Mouse (Mus musculus): ENCODE measurements around the gene Svopl. TPM values are rescaled to one million over a fixed set of nuclear protein-coding genes. Genes with fewer than 3 reads are reported as not detected.
A peak's percentile ranks its signal among the peaks of the same experiment; 100 is the strongest.

Gene Svopl
- total and polyA plus RNA-seq, 2 experiments from 2014 or later: 0.59 to 4.2 TPM

GRCm38 (mm10) chr6:38031924-38032540 lies 14.8 kb downstream of the Svopl start:
- Histone ChIP-seq H3K9me3 (replicated peaks; ENCODE audit: control insufficient read depth, low read length) (no peaks in the 10 kb centered on the region), H3K36me3 (replicated peaks; ENCODE audit: control insufficient read depth, insufficient read depth, low read length) (no peaks in the 10 kb centered on the region), H3K9ac (replicated peaks; ENCODE audit: low read depth, low read length) (no peak overlapping the region), H3K27ac (ENCODE audit: low read depth) (peak overlapping the region; percentile 19; the same call in 1 of the 2 replicates), H3K4me1 (ENCODE audit: control insufficient read depth, insufficient read depth) (peaks cover 10% of the 10 kb centered on the region; the same call in 1 of the 2 replicates), H3K27me3 (ENCODE audit: control insufficient read depth, insufficient read depth, low read length) (no peaks in the 10 kb centered on the region), H3K4me3 (ENCODE audit: low read depth, low read length) (no peak overlapping the region), H3K4me2 (ENCODE audit: low read depth, low read length) (no peak overlapping the region)
- no peak for DNase-seq (ENCODE audit: low spot score)
- ATAC-seq (ENCODE audit: insufficient read depth, low read depth): no peak
- TF ChIP-seq EP300 (IDR thresholded peaks at IDR 0.05; ENCODE audit: low read depth): no peak
- TF ChIP-seq CTCF (IDR thresholded peaks at IDR 0.05; ENCODE audit: low read depth): no peak
- WGBS: 46% methylated on average over 7 of the region's 7 CpGs

GRCm38 (mm10) chr6:38028205-38028604 lies 18.6 kb downstream of the Svopl start:
- Histone ChIP-seq H3K9ac (replicated peaks; ENCODE audit: low read depth, low read length) (no peak overlapping the region), H3K4me2 (ENCODE audit: low read depth, low read length) (no peak overlapping the region), H3K4me3 (ENCODE audit: low read depth, low read length) (no peak overlapping the region), H3K36me3 (replicated peaks; ENCODE audit: control insufficient read depth, insufficient read depth, low read length) (no peaks in the 10 kb centered on the region), H3K27ac (ENCODE audit: low read depth) (no peak overlapping the region), H3K9me3 (replicated peaks; ENCODE audit: control insufficient read depth, low read length) (no peaks in the 10 kb centered on the region), H3K27me3 (ENCODE audit: control insufficient read depth, insufficient read depth, low read length) (no peaks in the 10 kb centered on the region), H3K4me1 (ENCODE audit: control insufficient read depth, insufficient read depth) (peaks cover 10% of the 10 kb centered on the region; the same call in 1 of the 2 replicates)
- 50% methylated on average over 2 of the region's 2 CpGs for WGBS
- ATAC-seq (ENCODE audit: insufficient read depth, low read depth) (no peak), DNase-seq (ENCODE audit: low spot score) (no peak)
- no peak for TF ChIP-seq EP300 (IDR thresholded peaks at IDR 0.05; ENCODE audit: low read depth)
- no peak for TF ChIP-seq CTCF (IDR thresholded peaks at IDR 0.05; ENCODE audit: low read depth)

- no peak for ATAC-seq (ENCODE audit: insufficient read depth, low read depth)
- no peak for TF ChIP-seq EP300 (IDR thresholded peaks at IDR 0.05; ENCODE audit: low read depth)
- no peak for TF ChIP-seq CTCF (IDR thresholded peaks at IDR 0.05; ENCODE audit: low read depth)
- Histone ChIP-seq H3K4me1 (ENCODE audit: control insufficient read depth, insufficient read depth) (peaks cover 10% of the 10 kb centered on the region; the same call in 1 of the 2 replicates), H3K4me2 (ENCODE audit: low read depth, low read length) (no peak overlapping the region), H3K9me3 (replicated peaks; ENCODE audit: control insufficient read depth, low read length) (no peaks in the 10 kb centered on the region), H3K4me3 (ENCODE audit: low read depth, low read length) (no peak overlapping the region), H3K9ac (replicated peaks; ENCODE audit: low read depth, low read length) (no peak overlapping the region), H3K36me3 (replicated peaks; ENCODE audit: control insufficient read depth, insufficient read depth, low read length) (no peaks in the 10 kb centered on the region), H3K27ac (ENCODE audit: low read depth) (no peak overlapping the region), H3K27me3 (ENCODE audit: control insufficient read depth, insufficient read depth, low read length) (no peaks in the 10 kb centered on the region)
- 43% methylated on average over 1 of the region's 1 CpGs for WGBS
- no peak for DNase-seq (ENCODE audit: low spot score)
These were observed 19.0 kb downstream of the Svopl start for GRCm38 (mm10) chr6:38027771-38028170.

GRCm38 (mm10) chr6:38023284-38023683 lies 23.5 kb downstream of the Svopl start:
- DNase-seq (ENCODE audit: low spot score) (no peak), ATAC-seq (ENCODE audit: insufficient read depth, low read depth) (no peak)
- Histone ChIP-seq H3K4me2 (ENCODE audit: low read depth, low read length) (no peak overlapping the region), H3K36me3 (replicated peaks; ENCODE audit: control insufficient read depth, insufficient read depth, low read length) (no peaks in the 10 kb centered on the region), H3K4me1 (ENCODE audit: control insufficient read depth, insufficient read depth) (no peaks in the 10 kb centered on the region), H3K9me3 (replicated peaks; ENCODE audit: control insufficient read depth, low read length) (no peaks in the 10 kb centered on the region), H3K9ac (replicated peaks; ENCODE audit: low read depth, low read length) (no peak overlapping the region), H3K27me3 (ENCODE audit: control insufficient read depth, insufficient read depth, low read length) (no peaks in the 10 kb centered on the region), H3K27ac (ENCODE audit: low read depth) (no peak overlapping the region), H3K4me3 (ENCODE audit: low read depth, low read length) (no peak overlapping the region)
- TF ChIP-seq CTCF (IDR thresholded peaks at IDR 0.05; ENCODE audit: low read depth): no peak
- WGBS: 32% methylated on average over 7 of the region's 7 CpGs

- no peak overlapping the region for H3K9ac ChIP-seq (replicated peaks; ENCODE audit: low read depth, low read length)
- 67% methylated on average over 7 of the region's 7 CpGs for whole genome bisulfite sequencing
- no peak overlapping the region for H3K4me2 ChIP-seq (ENCODE audit: low read depth, low read length)
- H3K36me3 ChIP-seq (replicated peaks; ENCODE audit: control insufficient read depth, insufficient read depth, low read length): no peaks in the 10 kb centered on the region
- no peak for ATAC-seq (ENCODE audit: insufficient read depth, low read depth)
- DNase-seq (ENCODE audit: low spot score): no peak
- no peak overlapping the region for H3K4me3 ChIP-seq (ENCODE audit: low read depth, low read length)
- no peaks in the 10 kb centered on the region for H3K4me1 ChIP-seq (ENCODE audit: control insufficient read depth, insufficient read depth)
- no peaks in the 10 kb centered on the region for H3K9me3 ChIP-seq (replicated peaks; ENCODE audit: control insufficient read depth, low read length)
- no peaks in the 10 kb centered on the region for H3K27me3 ChIP-seq (ENCODE audit: control insufficient read depth, insufficient read depth, low read length)
- no peak for TF ChIP-seq EP300 (IDR thresholded peaks at IDR 0.05; ENCODE audit: low read depth)
- no peak for TF ChIP-seq CTCF (IDR thresholded peaks at IDR 0.05; ENCODE audit: low read depth)
- no peak overlapping the region for H3K27ac ChIP-seq (ENCODE audit: low read depth)
These were observed 25.4 kb downstream of the Svopl start for GRCm38 (mm10) chr6:38021406-38021805.

DNA sequence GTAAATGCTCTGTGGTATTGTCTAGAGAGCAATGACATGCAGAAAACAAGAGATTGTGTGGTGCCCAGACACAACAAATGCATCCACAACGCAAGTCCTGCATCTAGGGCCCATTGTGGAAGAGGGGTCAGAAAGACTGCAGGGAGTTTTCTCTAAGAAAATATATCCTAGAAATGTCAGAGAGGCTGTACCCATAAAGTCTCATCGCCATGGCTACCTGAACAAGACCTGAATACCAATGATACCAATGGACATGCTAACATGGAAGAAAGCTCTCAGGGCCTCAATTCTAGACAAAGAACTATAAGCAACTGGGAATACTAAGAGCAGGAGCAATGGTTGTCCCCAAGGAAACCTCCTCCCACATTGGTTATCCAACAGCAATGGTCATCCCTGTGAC lies 34.0 kb downstream of the Svopl start:
- H3K27ac ChIP-seq (ENCODE audit: low read depth): no peak overlapping the region
- DNase-seq (ENCODE audit: low spot score): no peak
- H3K4me1 ChIP-seq (ENCODE audit: control insufficient read depth, insufficient read depth): no peaks in the 10 kb centered on the region
- no peak overlapping the region for H3K4me3 ChIP-seq (ENCODE audit: low read depth, low read length)
- no peaks in the 10 kb centered on the region for H3K36me3 ChIP-seq (replicated peaks; ENCODE audit: control insufficient read depth, insufficient read depth, low read length)
- no peak overlapping the region for H3K9ac ChIP-seq (replicated peaks; ENCODE audit: low read depth, low read length)
- H3K9me3 ChIP-seq (replicated peaks; ENCODE audit: control insufficient read depth, low read length): no peaks in the 10 kb centered on the region
- no peak for TF ChIP-seq EP300 (IDR thresholded peaks at IDR 0.05; ENCODE audit: low read depth)
- TF ChIP-seq CTCF (IDR thresholded peaks at IDR 0.05; ENCODE audit: low read depth): no peak
- no peak overlapping the region for H3K4me2 ChIP-seq (ENCODE audit: low read depth, low read length)
- H3K27me3 ChIP-seq (ENCODE audit: control insufficient read depth, insufficient read depth, low read length): no peaks in the 10 kb centered on the region
- 93% methylated on average over 2 of the region's 2 CpGs for WGBS
- no peak for ATAC-seq (ENCODE audit: insufficient read depth, low read depth)

Data from heart, postnatal 0 days (tissue).